Mouse (Mus musculus) cortical plate, adult 2 months (tissue): ENCODE results near the gene Ptprd.

ENCODE experiments used
- CTCF ChIP-seq: fragments of 200-500 bp; IDR thresholded peaks from 2 replicates; pipeline ENCODE4 v1.5.1; 2011; ENCODE audit warnings: mild to moderate bottlenecking, control low read depth, low read length; ENCODE audit not compliant: insufficient read depth; ENCODE audit errors: extremely low read depth
- POLR2A ChIP-seq: fragments of 200-500 bp; IDR thresholded peaks from 2 replicates; pipeline ENCODE4 v1.6.1; 2011; ENCODE audit warnings: mild to moderate bottlenecking, low read length, control low read depth; ENCODE audit not compliant: insufficient read depth; ENCODE audit errors: extremely low read depth

DNA sequence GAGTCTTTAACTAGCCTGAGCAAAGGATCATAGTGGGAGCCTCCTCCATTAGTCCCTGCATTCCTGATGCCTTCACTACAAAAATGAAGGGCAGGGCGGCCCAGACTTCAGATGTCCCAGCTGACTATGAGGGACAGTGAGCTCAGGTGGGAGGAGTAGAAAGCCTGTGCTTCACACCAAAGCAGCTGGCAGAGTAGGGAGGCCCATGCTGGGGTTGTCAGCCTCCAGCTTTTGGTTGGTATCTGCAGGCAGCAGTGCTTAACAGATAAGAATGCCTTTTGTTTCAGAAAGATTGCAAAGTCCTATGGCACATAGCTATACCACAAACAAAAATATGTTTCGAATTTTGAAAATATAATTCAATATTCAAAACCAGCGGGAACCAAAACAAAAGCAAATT, 2237.0 kb downstream of the Ptprd start:
- TF ChIP-seq CTCF (no peak), POLR2A (no peak)
